Mouse (Mus musculus) urinary bladder, postnatal 10 days (tissue): Measurements from ENCODE around the gene Dclk2.

ENCODE experiments used
- DNase-seq: peaks from one replicate; pipeline ENCODE4 v3.0.0; 2022; ENCODE audit warnings: low spot score

Gene Dclk2

GRCm38 (mm10) chr3:86887512-86887911 is 33.1 kb downstream of the Dclk2 start:
- DNase-seq = no peak

- DNase-seq = no peak
Measured at GRCm38 (mm10) chr3:86885180-86885579, 35.5 kb downstream of the Dclk2 start.

DNA sequence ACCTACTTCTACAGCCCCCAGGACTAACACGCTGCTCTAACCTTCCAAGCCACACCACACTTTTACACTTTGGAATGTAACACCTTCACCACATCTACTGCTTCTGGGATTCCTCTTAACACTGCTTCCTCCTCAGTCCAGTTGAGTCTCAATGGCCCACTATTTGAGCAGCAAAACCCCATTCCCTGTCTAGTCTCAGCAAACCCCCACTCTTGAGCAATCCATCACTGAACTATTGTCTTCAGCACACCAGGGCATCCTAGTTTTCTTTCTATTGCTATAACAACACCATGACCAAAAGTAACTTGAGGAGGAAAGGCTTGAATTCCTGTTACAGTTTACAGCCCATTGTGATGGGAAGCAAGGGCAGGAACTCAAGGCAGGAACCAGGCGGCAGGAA is 36.2 kb downstream of the Dclk2 start:
- DNase-seq = no peak

GRCm38 (mm10) chr3:86883985-86884384 is 36.7 kb downstream of the Dclk2 start:
- DNase-seq = no peak

GRCm38 (mm10) chr3:86875912-86876311 is 44.7 kb downstream of the Dclk2 start:
- no peak for DNase-seq

DNA sequence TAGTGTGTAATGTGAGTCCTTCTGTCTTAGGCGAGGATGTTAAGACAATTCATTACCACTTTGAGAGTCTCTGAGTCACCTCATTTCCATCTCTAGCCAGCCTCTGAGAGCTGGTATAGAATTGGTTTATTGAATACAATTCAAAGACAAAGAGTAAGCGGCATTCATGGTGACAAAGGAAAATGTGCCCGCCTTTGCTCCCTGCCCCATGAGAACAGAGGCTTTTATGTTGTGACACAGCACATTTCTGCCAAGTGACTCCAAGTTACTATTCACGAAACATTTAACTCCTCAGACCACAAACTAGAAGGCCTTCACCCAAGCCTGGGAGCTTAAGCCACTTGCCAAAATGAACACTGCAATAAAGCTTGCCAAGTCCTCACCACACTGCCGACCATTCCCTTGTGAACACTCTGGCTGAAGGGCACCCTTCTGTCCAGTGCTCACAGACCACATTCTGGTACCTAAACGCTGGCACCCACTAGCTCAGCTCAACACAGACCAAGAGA is 47.5 kb downstream of the Dclk2 start:
- no peak for DNase-seq

DNA sequence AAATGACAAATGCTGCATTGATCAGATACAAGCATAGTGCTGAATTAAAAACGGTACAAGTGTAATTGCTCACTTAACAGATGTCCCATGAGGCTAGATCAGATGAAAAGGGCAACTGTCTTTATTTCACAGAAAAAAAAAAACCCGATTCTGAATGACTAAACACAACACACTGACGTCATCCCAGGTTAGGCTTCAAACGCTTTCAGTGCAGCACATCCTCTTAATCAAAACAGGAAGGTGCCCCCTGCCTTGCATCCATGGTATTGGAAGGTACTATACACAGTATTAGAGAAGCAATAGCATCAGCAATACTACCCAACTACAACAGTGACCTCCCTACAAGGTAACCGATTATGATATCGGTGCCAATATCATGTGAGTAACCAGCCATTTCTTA is 49.7 kb downstream of the Dclk2 start:
- no peak for DNase-seq

GRCm38 (mm10) chr3:86870411-86870810 is 50.2 kb downstream of the Dclk2 start:
- DNase-seq = no peak

DNA sequence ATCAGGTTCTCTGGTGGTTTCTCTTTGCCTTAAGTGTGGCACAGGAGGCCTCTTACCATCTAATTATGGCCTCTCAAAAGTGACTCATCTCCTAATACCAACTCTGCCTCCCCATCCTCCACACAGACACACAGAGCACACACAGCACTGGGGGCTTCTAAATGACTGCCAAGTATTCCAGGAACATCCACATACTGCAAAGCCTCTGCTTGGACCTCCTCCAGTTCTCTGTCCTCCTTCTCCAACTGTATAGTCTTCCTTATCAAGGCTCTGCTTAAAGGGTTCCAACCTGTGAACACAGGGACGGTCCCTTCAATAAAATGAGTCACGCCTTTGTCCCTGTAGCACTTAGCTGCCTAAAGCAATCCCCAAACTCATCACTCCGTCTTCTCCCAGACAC is 51.9 kb downstream of the Dclk2 start:
- no peak for DNase-seq

- DNase-seq = no peak
Measured at GRCm38 (mm10) chr3:86863327-86864008, 57.2 kb downstream of the Dclk2 start.

GRCm38 (mm10) chr3:86862939-86863311 is 57.7 kb downstream of the Dclk2 start:
- DNase-seq = no peak

- DNase-seq = no peak
Measured at GRCm38 (mm10) chr3:86862245-86862938, 58.3 kb downstream of the Dclk2 start.

GRCm38 (mm10) chr3:86859791-86860190 is 60.9 kb downstream of the Dclk2 start:
- DNase-seq = no peak

GRCm38 (mm10) chr3:86858699-86859098 is 62.0 kb downstream of the Dclk2 start:
- DNase-seq = no peak

DNA sequence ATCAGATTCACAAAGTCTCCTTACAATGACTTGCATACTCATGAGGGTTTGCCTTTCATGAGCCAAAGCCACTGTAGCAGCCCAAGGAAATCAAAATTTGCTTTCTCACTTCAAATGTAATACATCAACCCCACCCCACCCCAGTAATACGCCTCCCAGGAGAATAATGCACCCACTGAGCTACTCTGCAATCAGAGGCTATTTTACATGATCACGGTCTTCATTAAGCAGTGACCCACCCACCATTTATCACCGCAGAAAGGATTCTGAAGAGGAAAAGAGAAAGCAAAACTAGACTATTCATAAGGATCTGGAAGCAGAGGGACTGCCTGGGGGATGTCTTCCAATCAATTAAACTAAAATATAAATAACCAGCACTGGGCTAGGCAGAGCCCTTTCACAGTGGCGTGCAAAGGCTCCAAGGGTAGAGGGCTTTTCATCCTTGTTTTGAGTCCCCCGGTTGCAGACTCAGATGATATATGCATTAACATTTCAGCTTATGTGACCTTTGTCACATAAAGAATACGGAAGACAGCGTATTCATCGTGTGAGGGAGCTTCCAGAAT is 62.7 kb downstream of the Dclk2 start:
- DNase-seq = no peak

DNA sequence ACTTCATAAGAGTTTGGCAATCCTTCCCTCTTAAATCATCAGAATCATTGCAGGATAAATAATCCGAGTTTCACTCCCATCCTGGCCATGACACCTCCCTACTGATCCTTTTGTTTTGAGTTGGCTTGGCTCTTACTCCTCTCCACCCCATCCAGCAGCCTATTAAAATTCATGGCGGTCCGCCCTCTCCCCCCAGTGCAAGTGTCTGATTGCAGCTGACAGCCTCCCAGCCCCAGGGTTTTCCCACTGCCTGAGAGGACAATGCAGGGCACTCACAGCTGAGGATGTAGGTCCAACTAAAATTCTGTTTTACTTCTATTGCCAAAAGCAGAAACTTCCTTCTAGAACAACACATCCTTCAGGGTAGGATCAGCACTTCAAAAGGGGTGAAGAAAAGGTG is 67.8 kb downstream of the Dclk2 start:
- no peak for DNase-seq

- no peak for DNase-seq
Measured at GRCm38 (mm10) chr3:86851131-86851530, 69.5 kb downstream of the Dclk2 start.

GRCm38 (mm10) chr3:86850394-86851030 is 70.1 kb downstream of the Dclk2 start:
- DNase-seq = no peak

- DNase-seq = no peak
Measured at GRCm38 (mm10) chr3:86849337-86849736, 71.3 kb downstream of the Dclk2 start.

DNA sequence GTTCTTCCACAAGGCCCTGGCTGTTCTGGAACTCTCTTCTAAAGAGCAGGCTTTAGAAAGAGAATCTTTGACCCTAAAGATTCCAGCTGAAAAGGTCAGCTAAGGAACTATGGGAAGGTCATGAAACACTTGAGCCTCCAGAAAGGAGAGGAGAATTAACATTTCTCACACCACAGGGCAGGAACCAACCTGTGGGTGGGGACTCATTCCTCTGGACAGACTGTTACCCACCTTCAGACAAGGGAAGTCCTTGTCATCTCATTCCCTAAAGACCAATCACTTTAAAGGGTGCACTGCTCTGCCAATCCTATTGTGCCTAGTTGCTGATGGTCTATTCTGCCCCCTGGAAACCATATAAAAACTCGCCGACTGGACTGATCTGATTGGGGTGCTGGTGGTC is 73.1 kb downstream of the Dclk2 start:
- DNase-seq = no peak

GRCm38 (mm10) chr3:86846036-86846435 is 74.6 kb downstream of the Dclk2 start:
- DNase-seq = no peak

DNA sequence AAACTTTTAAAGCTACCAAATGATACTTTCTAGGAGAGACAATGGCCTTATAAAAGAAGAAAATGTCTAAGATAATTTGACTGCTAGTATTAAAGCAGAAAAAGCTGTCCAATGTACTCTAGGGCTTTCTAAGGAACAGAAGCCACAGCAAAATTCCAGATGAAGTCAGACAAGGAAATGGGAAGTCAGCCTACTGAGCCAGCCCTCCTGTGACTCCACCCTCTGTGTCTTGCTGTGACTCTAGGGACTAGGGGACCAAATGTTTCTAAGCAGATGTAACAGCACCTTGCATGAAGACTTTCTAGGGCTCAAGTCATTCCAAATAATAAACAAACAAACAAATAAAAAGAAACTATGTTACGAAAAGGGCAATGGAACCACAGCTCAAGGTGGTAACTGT is 75.1 kb downstream of the Dclk2 start:
- DNase-seq = no peak
